Mouse (Mus musculus) ovary, postnatal 14 days (tissue): ENCODE measurements at regions not wholly inside any gene's neighbourhood (a gene's known extent, or its start where the extent isn't known, plus 50 kb on each side); places are given as distances from the start of the nearest gene placed in this dataset.

ENCODE experiments used
- DNase-seq: peaks from one replicate; pipeline ENCODE4 v3.0.0; 2022; ENCODE audit warnings: low spot score

DNA sequence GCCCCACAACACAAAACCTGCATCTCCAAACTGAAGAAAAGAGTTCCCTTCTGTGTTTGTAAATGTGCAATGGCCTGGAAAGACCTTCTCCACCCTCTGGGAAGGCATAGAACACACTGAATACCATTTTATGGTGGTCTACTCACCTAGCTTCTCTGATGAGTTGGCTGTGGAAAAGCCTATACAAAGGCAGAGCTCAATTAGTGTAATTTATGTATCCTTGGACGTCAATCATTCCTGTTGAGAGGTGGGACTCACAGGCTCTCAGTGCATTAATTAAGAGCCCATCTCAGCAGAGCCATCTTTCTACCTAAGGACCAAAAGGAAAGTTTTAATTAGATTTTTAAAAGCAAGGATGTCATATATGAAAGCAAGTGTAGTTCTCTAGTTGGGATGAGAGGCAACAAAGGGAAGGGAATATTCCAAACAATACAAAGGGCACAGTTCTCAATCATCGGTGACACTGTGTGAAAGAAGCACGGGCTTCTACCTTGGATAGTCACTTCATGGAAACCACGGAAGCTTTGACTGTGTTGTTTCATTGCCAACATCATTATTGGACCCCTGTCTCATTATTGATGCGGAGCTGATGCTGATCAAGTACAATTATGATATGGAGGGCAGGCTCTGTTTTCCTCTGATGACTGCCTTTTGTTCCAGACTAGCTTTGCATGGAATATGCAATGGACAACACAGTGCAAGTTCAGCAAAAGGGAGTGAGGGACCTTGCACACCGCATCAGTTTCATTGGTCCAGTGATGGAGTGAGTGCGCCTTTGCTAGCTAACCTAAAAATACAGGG lies 392.5 kb upstream of the Tenm3 start:
- DNase-seq = no peak

DNA sequence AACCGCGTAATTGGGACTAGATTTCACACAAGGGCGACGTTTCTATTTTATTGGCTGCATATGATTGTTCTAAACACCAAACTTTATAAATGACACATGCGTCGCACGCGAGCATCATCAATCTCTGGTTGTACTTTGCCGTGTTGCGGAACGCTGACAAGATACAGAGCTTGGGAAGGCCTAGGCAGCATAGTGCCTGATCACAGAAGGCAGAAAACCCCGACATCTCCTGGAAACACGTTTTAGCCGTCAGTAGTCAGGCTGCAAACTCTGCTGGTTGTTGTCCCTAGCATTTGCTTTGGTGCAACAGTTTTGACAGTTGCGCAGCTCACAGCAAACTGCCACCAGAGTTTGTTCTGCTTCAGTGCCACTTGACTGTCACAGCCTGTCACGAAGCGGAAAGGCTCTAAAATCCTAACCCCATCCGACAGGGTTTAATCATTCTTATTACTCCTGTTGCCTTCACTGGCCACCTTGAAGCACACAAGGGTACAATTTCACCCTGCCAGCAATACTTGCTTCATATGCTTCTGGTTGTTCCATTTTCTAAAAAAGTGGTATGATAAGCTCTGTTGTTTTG lies 380.2 kb upstream of the Tenm3 start:
- no peak for DNase-seq

DNA sequence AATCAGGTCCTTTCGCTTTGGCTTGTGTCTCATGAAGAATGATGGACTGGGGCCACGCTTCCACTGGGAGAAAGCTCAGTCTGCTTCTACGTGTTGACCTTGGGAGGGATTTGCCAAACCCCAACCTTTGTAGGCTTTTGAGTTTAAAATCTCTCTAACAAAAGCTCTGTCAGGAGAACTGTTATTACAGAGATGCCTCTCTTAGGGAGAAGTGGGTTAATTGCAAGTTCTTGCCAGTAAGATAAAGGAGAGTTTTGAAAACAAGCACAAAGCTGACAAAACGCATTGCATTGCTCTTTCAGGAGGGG lies 351.5 kb upstream of the Tenm3 start:
- DNase-seq = no peak

DNA sequence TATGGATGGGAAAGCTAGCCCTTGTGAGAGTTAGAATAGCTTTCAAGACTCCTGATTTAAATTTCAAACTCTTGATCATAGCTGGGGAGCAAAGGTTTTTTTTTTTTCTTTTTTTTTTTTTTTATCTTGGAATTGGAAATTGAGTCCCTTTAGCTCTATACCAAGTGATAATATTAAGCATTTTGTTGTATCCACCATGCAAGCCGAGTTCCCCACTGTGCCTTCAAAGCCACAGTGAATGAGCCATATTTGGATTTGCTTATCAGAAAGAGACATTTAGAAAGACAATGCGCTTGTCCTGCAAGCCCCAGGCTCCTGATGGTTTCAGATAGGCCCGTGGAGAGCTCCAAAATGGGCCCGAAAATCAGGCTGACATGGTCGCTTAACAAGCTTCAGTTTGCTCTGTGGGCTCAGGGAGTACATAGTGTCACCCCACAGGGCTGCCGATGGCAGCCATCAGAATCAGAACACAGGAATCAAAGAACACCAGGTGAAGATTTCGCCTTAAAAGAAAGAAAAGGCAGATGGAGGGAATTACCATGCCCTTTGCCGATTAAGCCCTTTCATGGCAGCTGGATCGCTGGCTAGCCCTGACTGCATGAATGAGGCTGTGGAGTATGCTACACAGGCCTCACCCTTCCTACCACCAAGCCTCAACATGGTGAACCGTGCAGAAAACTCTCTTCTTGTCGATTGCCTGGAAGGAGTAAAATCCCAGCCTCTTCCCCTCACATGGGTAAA lies 351.0 kb upstream of the Tenm3 start:
- DNase-seq = no peak

DNA sequence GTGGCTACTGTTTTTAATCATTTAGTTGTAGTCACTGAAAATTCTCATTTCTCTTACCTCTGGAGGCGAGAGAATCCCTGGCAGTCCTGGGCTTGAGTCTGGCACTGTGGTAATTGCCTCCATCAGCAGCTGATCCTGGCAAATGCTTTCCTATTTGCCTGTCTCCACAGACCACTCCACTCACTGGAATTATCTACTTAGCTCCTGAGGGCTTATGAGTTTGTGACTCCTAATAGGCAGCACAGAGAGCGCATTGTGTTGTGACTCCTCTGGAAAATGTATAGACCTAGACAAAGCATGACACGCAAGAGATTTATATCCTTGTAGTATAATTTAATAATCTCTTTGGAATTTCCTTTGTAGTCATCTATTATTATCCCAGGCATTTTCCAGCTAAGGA lies 343.1 kb upstream of the Tenm3 start:
- DNase-seq = no peak

DNA sequence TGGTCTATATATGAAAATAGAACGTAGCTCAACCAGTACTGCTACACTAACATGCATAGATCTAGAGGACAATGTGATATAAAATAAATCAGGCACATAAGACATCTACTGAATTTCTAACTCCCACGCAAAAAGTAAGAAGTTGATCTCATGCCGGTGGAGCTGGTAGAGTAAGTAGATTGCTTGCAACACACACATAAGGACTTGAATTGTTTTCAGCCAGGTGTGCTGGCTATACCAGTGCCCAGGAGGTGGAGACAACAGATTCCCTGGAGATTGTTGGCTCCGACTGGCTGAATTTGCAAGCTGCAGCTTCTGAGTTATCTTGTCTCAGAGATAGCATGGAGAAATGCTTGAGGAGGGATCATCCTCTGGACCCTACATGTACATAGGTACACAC lies 331.6 kb upstream of the Tenm3 start:
- no peak for DNase-seq

DNA sequence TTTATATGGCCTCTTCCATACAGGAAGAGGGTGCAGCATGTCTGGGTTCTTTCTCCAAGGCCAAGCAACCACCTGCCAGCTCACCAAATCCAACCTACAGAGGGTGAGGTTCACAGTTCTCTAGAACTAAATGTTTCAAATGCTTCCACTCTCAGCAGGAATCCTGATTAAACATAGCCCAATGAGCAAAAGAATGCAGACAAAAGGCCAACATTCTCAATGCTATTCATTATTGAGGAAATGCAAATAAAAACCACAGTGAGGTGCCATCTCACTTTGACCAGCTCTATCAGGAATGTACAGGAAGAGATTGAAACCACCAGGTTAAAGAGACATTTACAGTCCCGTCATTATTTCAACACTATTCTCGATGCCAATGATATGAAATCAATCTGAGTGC lies 331.2 kb upstream of the Tenm3 start:
- DNase-seq = no peak

DNA sequence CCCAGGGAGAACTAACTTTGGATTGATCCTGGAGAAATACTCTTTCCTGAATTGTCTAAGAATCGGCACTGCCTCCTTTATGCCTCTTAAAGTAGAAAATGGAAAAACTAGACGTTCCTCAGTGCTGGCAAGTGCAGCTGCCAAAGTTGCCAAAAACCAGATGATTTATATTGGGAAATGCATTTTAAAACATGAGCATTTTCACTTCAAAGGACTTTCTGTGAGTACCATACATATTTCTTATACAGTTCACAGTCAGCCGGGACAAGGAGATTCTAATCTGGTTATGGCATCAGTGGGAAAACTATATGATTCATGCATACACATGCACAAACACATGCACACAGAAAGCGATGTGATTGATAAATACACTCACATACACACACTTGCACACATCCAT lies 315.6 kb upstream of the Tenm3 start:
- no peak for DNase-seq

DNA sequence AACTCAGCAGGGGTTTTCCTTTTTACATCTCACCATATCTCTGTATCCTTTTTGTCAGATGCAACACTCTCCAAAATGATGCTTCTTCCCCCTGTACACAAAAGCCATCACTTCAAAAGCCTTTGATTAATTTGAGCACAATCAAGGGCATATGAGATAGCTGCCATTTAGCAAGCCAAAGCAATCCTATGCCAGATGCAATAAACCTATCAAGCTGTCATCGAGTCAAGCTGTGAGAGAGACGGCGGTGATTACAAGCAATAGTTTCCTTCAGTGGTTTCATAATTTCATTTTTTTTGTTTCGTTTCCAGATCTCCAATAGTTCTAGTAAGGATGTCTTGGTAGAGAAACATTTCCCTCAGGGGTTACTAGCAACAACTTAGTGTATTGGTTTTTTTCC lies 314.4 kb upstream of the Tenm3 start:
- DNase-seq = no peak

DNA sequence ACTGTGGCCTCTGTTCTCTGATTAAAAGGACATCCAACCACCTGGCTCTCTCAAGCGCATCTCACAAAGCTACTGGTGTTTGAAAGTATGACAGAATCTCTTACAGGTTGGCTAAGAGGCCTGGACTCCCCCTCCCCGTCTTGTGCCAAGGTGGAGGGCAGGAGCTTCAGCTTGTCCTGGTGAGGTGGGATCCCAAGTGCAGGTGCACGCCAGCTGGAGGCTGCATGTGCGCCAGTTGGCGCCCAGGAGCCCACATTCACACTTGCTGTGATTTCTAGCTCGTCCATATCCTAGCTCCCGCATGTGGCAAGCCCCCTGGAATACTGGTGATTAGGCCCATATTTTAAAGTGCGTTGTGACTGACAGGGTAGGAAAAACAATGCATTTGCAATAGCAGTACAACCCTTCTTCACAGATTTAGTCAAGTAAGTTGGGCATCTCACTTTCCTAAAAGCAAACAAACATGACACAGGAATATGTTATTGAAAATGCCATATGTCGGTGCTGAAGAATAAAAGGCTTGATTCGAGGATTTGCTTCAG lies 292.8 kb upstream of the Tenm3 start:
- no peak for DNase-seq

DNA sequence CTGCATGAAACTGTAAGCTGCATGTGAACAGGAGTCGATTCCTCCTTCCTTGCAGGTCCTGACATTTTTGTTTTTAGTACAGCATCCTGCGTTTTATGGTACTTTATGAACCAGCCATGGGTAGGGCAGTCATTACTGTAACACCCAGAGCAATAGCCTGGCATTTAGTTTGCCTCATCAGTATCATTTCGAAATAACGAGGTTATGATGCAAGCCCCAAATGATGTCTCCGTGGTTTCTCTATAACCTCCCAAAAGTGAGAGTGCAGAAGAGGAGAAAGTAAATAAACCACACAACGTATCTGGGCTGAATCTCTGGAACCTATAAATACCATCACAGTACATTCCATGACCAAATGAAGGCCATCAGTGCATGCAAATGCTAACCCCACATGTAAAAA lies 265.3 kb upstream of the Tenm3 start:
- no peak for DNase-seq

DNA sequence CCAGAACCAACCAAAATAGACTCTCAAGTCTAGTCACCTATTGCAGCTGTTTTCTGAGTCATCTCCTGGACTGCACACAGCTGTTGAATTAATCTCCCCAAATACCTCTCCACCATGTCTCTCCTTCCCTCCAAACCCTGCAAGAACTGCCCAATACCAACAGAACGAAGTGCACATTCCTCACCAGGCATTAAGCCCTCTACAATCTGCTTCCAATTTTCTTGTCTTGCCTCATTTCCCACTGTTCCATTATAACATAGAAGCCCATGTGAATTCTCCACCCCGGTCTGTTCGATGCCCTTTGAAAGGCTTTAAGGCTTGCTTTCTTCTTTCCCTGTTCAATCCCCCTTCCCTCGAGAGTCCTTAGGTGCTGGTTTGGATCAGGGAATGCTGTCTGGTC lies 264.9 kb upstream of the Tenm3 start:
- DNase-seq = no peak

DNA sequence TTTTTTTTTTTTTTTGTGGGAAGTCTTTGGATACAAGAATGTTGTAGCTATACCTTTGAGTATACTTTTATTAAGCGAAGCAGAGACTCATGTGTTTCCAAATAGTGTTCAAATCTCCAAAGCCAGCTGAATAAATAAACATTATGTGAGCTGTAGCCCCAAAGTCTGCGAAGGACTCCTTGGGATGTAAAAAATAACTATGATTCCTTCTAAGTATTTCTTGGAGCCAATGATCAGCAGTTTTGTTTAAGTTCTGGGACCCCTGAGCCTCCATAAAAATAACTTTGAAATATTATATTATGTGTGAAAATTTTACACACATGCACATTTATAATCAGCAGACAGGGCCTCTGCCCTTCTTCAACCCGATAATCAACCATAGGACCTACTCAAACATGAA lies 262.8 kb upstream of the Tenm3 start:
- DNase-seq = no peak

DNA sequence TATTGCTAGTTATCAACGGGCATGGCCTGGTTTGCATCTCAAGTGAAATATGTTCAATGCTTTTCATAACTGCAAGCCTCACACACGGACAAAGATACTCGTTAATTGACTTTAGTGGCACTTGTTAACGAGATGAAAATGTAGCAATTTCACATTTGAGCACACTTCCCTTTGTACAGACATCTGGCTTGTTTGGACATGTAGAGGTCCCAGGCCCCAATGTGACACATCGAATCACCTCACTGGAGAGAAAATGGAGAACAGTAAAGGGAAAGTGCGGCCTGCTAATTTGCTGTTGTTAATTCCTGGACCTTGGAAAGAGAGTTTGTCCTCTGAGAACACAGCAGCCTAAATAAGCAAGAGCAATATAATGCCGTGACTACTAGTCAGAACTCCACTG lies 257.4 kb upstream of the Tenm3 start:
- no peak for DNase-seq

DNA sequence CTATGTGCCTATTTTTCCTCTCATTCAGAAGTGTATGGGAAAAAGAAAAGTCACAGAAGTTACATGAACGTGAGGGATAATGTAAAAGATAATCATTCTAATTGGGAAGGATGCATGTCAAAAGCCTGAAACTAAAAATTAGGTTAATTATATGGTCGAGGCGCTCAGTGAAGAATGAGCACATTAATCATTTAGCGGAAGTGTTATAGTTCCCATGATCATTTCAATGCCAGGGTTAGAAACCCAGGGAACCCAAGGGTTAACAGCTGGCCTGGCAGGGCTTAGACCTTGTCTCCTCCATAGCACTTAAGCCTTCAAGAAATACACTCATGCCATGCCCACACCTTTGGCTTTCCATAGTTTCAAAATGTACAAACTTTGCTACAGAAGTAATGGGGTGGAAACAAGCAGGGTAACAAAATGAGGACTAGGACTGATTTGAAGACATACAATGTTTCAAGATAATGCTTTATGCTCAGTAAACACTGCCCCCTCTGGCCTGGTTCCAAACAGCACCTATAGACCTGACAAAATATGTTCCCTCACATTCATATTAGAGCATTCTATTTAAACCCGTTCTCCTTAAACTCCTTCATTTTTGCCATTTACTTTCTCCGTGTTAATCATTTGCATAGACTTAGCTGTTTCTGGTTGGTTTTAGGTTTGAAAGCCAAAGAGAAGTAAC lies 240.6 kb upstream of the Tenm3 start:
- DNase-seq = no peak

DNA sequence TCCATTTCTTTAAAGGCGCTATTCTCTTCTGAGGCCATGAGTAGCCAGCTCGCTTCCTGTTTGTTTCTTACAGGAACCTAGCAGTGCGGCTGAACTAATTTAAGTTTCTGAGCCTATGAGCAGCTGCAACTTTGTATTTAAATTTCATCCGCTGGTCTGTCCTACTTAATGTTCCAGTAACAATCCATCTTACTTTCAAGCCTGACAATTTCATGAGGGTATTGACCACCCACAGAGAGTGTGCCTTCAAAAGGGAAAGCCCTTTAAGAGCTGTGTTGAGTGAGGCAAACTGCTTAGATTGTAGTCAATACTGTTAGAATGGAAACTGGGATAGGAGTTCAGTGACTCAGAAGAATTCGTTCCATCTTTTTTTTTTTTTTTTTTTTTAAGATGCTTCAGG lies 225.7 kb upstream of the Tenm3 start:
- DNase-seq = no peak

DNA sequence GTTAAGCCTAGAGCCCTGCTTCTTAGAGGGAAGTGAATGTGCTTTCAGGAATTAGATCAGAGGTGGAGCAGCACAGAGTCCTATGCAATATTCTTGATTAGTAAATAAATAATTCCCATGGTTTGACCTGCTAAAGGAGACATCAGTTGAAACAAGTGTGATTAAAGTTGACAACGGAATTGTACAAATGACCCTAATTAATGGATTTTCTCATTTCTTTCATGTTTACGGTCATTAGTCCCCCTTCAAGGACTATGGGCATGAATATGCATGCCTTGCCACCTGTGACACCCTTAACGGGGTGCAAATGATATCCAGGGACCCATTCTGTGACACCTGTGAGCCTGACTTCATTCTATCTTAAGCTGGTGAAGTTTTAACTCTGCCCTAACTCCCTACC lies 219.5 kb upstream of the Tenm3 start:
- no peak for DNase-seq

DNA sequence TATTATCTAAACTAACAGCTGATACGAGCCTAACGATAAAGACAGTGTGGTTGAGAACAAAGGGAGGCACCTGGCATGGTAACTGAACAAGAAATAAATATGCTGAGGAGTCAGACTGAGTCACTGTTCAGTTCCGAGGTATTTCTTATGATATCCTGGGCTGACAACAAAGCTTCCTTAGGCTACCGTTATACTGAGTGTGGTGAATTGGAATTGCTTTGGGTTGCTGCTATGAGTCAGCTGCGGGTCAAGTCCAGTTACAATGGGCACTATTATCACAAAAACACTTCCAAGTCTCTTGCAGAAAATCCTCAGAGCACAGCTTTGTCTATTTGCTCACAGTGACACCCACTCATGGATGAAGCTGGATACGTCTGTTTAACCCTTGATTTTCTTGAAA lies 199.5 kb upstream of the Tenm3 start:
- DNase-seq = no peak

DNA sequence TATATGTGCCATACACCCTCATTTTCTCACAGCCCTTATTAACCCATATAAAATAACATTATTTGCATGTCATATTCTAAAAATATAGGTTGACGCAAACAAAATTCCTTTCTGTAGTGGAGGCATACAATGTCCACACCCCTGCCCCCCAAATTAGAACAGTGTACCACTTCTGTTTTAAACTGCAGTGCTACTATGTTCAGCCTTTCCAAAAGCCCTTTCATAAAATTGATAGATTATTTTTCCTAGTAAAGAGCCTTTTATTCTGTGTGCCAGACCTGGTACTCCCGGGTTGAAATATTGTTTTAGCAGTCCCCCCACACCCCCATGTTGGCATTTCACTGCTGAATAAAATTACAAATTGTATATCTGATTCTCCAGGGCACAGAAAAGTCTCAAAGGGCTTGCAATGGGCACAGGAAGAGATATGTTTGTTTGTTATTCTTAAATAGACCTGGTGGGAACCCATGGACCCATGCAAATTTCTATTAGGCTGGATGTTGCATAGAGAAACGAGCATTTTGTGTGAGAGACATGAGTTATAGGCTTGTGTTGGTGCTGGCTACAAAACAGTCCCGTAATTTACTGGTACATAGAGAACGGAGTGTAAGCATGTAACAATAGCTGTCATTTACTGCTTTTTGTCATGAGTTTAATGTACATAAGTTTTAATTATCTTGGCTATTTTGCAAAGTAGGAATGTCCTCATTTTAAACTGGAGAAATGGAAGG lies 192.4 kb upstream of the Tenm3 start:
- DNase-seq = no peak

DNA sequence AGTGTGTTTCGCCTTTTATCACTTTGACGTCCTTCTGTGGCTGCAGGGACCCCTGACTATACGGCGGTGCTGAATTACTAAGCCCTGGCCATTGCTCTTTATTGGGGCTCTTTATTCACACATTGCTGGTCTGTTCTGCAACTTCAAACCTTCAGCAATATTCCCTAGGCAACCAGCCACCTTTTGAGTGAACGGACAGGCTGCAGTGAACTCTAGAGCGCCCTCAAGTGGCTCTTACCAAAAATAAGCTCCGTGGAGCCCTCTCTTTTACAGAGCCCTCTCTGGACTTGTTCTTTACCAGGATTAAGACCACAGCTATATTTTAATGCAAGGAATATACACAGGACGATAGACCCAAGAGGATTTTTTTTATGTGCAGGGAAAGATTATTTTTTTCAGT lies 191.8 kb upstream of the Tenm3 start:
- peak; percentile 2 for DNase-seq

DNA sequence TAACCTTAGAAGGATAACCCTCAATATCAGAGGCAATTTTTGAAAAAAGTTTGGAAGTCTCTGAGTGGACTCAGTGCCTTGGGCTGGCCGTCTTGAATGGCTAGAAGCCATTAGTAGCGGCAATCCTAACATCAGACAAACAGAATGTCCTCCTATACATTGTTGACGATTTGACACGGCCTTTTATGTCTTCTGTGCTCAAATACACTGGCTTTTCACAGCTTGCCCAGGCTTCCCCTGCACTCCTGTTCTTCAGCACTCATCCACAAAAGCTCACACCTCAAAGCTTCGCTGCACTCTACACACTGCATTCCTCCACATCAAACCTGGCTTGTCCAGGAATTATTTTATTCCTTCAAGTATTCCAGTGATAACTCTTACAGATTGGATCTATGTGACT lies 186.5 kb upstream of the Tenm3 start:
- DNase-seq = no peak

DNA sequence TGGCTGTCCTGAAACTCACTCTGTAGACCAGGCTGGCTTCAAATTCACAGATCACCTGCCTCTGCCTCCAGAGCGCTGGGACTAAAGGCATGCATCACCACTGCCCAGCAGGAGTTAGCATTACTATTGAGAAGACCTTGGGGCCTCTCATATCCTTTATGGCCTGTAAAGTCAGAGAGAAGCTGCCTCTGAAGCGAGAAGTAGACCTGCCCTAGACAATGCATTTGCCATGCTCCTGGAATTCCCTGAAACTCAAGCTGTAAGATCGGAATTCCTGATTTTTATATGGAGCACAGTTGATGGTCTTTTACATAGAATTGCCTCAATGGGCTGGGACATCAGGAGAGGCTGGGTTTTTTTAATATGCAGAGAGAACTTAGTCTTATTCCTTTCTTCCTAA lies 174.0 kb upstream of the Tenm3 start:
- DNase-seq = no peak
